Mouse (Mus musculus): Measurements from ENCODE around the gene Zfp513.

DNA sequence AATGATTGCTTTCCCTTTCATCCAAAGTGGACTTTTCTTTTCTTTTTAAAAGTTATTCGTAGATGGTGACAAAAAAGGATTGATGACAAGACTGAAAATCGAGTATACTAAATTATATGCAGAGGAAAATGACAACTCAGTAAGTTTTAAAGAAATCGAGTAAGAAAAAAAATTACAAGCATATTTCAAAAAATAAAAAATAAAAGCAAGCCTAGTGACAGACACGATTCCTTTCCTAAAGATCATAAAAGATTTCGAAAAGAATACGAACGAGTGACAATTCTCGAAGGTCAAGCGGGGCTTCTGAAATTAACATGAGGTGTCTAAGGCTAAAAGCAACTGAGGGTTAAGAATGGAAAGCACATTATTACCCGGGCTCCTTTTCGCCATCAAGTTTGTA lies 17.4 kb upstream of the Zfp513 start:
- no peak for TF ChIP-seq POLR2A (IDR thresholded peaks at IDR 0.05; ENCODE audit: borderline replicate concordance, insufficient read depth, low read length)
- no peak for TF ChIP-seq CTCF (IDR thresholded peaks at IDR 0.05; ENCODE audit: borderline replicate concordance, insufficient read depth, low read depth, low read length)

All from cerebellum, adult 2 months (tissue).